Mouse (Mus musculus): ENCODE data around the gene Adamts17. TPM values are rescaled to one million over a fixed set of nuclear protein-coding genes. Genes with fewer than 3 reads are reported as not detected.

Gene Adamts17
- polyA plus RNA-seq, 1 experiment, result 2.3 TPM

GRCm38 (mm10) chr7:66924104-66924503 is 84.6 kb downstream of the Adamts17 start:
- WGBS, result 78% methylated on average over 1 of the region's 1 CpGs
- no peak overlapping the region for H3K4me3 ChIP-seq (replicated peaks; ENCODE audit: control insufficient read depth, low read depth, low read length)
- H3K27ac ChIP-seq (ENCODE audit: control insufficient read depth, insufficient read depth, low read depth, low read length, poor library complexity), result no peak overlapping the region
- TF ChIP-seq CTCF (IDR thresholded peaks at IDR 0.05; ENCODE audit: control insufficient read depth, insufficient read depth, low read length) (no peak), POLR2A (IDR thresholded peaks at IDR 0.05; ENCODE audit: borderline replicate concordance, control insufficient read depth, low read depth, low read length) (no peak)
- no peaks in the 10 kb centered on the region for H3K4me1 ChIP-seq (ENCODE audit: control insufficient read depth, insufficient read depth, low read length)

- TF ChIP-seq CTCF (IDR thresholded peaks at IDR 0.05; ENCODE audit: control insufficient read depth, insufficient read depth, low read length) (no peak), POLR2A (IDR thresholded peaks at IDR 0.05; ENCODE audit: borderline replicate concordance, control insufficient read depth, low read depth, low read length) (no peak)
Observed at GRCm38 (mm10) chr7:66929263-66929662, 89.7 kb downstream of the Adamts17 start.

GRCm38 (mm10) chr7:66931291-66931690 is 91.8 kb downstream of the Adamts17 start:
- 90% methylated on average over 1 of the region's 1 CpGs for WGBS
- TF ChIP-seq POLR2A (IDR thresholded peaks at IDR 0.05; ENCODE audit: borderline replicate concordance, control insufficient read depth, low read depth, low read length), result no peak
- TF ChIP-seq CTCF (IDR thresholded peaks at IDR 0.05; ENCODE audit: control insufficient read depth, insufficient read depth, low read length), result no peak
- Histone ChIP-seq H3K27ac (ENCODE audit: control insufficient read depth, insufficient read depth, low read depth, low read length, poor library complexity) (no peak overlapping the region), H3K4me3 (replicated peaks; ENCODE audit: control insufficient read depth, low read depth, low read length) (no peak overlapping the region), H3K4me1 (ENCODE audit: control insufficient read depth, insufficient read depth, low read length) (no peaks in the 10 kb centered on the region)

More at GRCm38 (mm10) chr7:66929263-66929662, 89.7 kb downstream of the Adamts17 start:
- H3K4me3 ChIP-seq (replicated peaks; ENCODE audit: control insufficient read depth, low read depth, low read length), result no peak overlapping the region
- WGBS, result 57% methylated on average over 6 of the region's 6 CpGs
- H3K27ac ChIP-seq (ENCODE audit: control insufficient read depth, insufficient read depth, low read depth, low read length, poor library complexity), result no peak overlapping the region
- no peaks in the 10 kb centered on the region for H3K4me1 ChIP-seq (ENCODE audit: control insufficient read depth, insufficient read depth, low read length)

GRCm38 (mm10) chr7:66933251-66933650 is 93.7 kb downstream of the Adamts17 start:
- Histone ChIP-seq H3K27ac (ENCODE audit: control insufficient read depth, insufficient read depth, low read depth, low read length, poor library complexity) (no peak overlapping the region), H3K4me3 (replicated peaks; ENCODE audit: control insufficient read depth, low read depth, low read length) (no peak overlapping the region), H3K4me1 (ENCODE audit: control insufficient read depth, insufficient read depth, low read length) (no peaks in the 10 kb centered on the region)
- TF ChIP-seq POLR2A (IDR thresholded peaks at IDR 0.05; ENCODE audit: borderline replicate concordance, control insufficient read depth, low read depth, low read length), result no peak
- TF ChIP-seq CTCF (IDR thresholded peaks at IDR 0.05; ENCODE audit: control insufficient read depth, insufficient read depth, low read length), result no peak
- 76% methylated on average over 4 of the region's 4 CpGs for WGBS

GRCm38 (mm10) chr7:66934062-66934461 is 94.5 kb downstream of the Adamts17 start:
- TF ChIP-seq POLR2A (IDR thresholded peaks at IDR 0.05; ENCODE audit: borderline replicate concordance, control insufficient read depth, low read depth, low read length) (no peak), CTCF (IDR thresholded peaks at IDR 0.05; ENCODE audit: control insufficient read depth, insufficient read depth, low read length) (no peak)
- no peak overlapping the region for H3K4me3 ChIP-seq (replicated peaks; ENCODE audit: control insufficient read depth, low read depth, low read length)
- H3K4me1 ChIP-seq (ENCODE audit: control insufficient read depth, insufficient read depth, low read length), result no peaks in the 10 kb centered on the region
- H3K27ac ChIP-seq (ENCODE audit: control insufficient read depth, insufficient read depth, low read depth, low read length, poor library complexity), result no peak overlapping the region
- 72% methylated on average over 6 of the region's 6 CpGs for WGBS

GRCm38 (mm10) chr7:66935041-66935440 is 95.5 kb downstream of the Adamts17 start:
- WGBS, result 82% methylated on average over 6 of the region's 6 CpGs

GRCm38 (mm10) chr7:66936042-66936755 is 96.7 kb downstream of the Adamts17 start:
- Histone ChIP-seq H3K27ac (ENCODE audit: control insufficient read depth, insufficient read depth, low read depth, low read length, poor library complexity) (no peak overlapping the region), H3K4me1 (ENCODE audit: control insufficient read depth, insufficient read depth, low read length) (no peaks in the 10 kb centered on the region), H3K4me3 (replicated peaks; ENCODE audit: control insufficient read depth, low read depth, low read length) (no peak overlapping the region)
- no peak for TF ChIP-seq CTCF (IDR thresholded peaks at IDR 0.05; ENCODE audit: control insufficient read depth, insufficient read depth, low read length)
- TF ChIP-seq POLR2A (IDR thresholded peaks at IDR 0.05; ENCODE audit: borderline replicate concordance, control insufficient read depth, low read depth, low read length), result no peak
- 85% methylated on average over 8 of the region's 8 CpGs for WGBS

More at GRCm38 (mm10) chr7:66935041-66935440, 95.5 kb downstream of the Adamts17 start:
- Histone ChIP-seq H3K4me3 (replicated peaks; ENCODE audit: control insufficient read depth, low read depth, low read length) (no peak overlapping the region), H3K27ac (ENCODE audit: control insufficient read depth, insufficient read depth, low read depth, low read length, poor library complexity) (no peak overlapping the region), H3K4me1 (ENCODE audit: control insufficient read depth, insufficient read depth, low read length) (no peaks in the 10 kb centered on the region)
- no peak for TF ChIP-seq POLR2A (IDR thresholded peaks at IDR 0.05; ENCODE audit: borderline replicate concordance, control insufficient read depth, low read depth, low read length)
- TF ChIP-seq CTCF (IDR thresholded peaks at IDR 0.05; ENCODE audit: control insufficient read depth, insufficient read depth, low read length), result no peak

- 61% methylated on average over 2 of the region's 2 CpGs for WGBS
- no peak overlapping the region for H3K27ac ChIP-seq (ENCODE audit: control insufficient read depth, insufficient read depth, low read depth, low read length, poor library complexity)
- no peak overlapping the region for H3K4me3 ChIP-seq (replicated peaks; ENCODE audit: control insufficient read depth, low read depth, low read length)
- H3K4me1 ChIP-seq (ENCODE audit: control insufficient read depth, insufficient read depth, low read length), result no peaks in the 10 kb centered on the region
- TF ChIP-seq POLR2A (IDR thresholded peaks at IDR 0.05; ENCODE audit: borderline replicate concordance, control insufficient read depth, low read depth, low read length), result no peak
- TF ChIP-seq CTCF (IDR thresholded peaks at IDR 0.05; ENCODE audit: control insufficient read depth, insufficient read depth, low read length), result no peak
Observed at GRCm38 (mm10) chr7:66936911-66937310, 97.4 kb downstream of the Adamts17 start.

Measured in bone marrow, adult 2 months (tissue).